Mouse (Mus musculus) liver, embryonic 11.5 days (tissue): ENCODE results near the gene Gm826. TPM values are rescaled to one million over a fixed set of nuclear protein-coding genes. Genes with fewer than 3 reads are reported as not detected.

ENCODE experiments used
- ATAC-seq: fragments of 200-750 bp; cut with Nextera tagmentation; replicated peaks from 2 replicates; pipeline ENCODE4 v1.8.0; 2017; ENCODE audit warnings: moderate number of reproducible peaks, mild to moderate bottlenecking, moderate TSS enrichment, moderate library complexity; ENCODE audit not compliant: low FRiP score
- DNase-seq: peaks from one replicate; pipeline ENCODE4 v3.0.0-alpha.2; 2017; ENCODE audit warnings: low spot score
- H3K27ac ChIP-seq: fragments of 300-500 bp; sonication (generic); 2 replicates; pipeline ENCODE4 v1.5.1; 2014; ENCODE audit warnings: mild to moderate bottlenecking, low read depth, low read length, control low read depth
- H3K27me3 ChIP-seq: fragments of 300-500 bp; sonication (generic); replicated peaks from 2 replicates; pipeline ENCODE4 v1.6.1; 2014; ENCODE audit warnings: low read length, mixed read lengths; ENCODE audit not compliant: control insufficient read depth, insufficient read depth
- H3K36me3 ChIP-seq: fragments of 300-500 bp; sonication (generic); 2 replicates; pipeline ENCODE4 v1.6.1; 2014; ENCODE audit warnings: mild to moderate bottlenecking, low read length, moderate library complexity, mixed read lengths; ENCODE audit not compliant: control insufficient read depth, insufficient read depth
- H3K4me1 ChIP-seq: fragments of 300-500 bp; sonication (generic); replicated peaks from 2 replicates; pipeline ENCODE4 v1.6.1; 2014; ENCODE audit warnings: low read length, mixed read lengths; ENCODE audit not compliant: control insufficient read depth, insufficient read depth
- H3K4me2 ChIP-seq: fragments of 300-500 bp; sonication (generic); 2 replicates; pipeline ENCODE4 v1.6.1; 2014; ENCODE audit warnings: mild to moderate bottlenecking, control low read depth, moderate library complexity
- H3K4me3 ChIP-seq: fragments of 300-500 bp; sonication (generic); 2 replicates; pipeline ENCODE4 v1.5.1; 2014; ENCODE audit warnings: low read depth, low read length, control low read depth
- H3K9ac ChIP-seq: fragments of 300-500 bp; sonication (generic); 2 replicates; pipeline ENCODE4 v1.6.1; 2014; ENCODE audit warnings: low read depth, low read length, control low read depth
- H3K9me3 ChIP-seq: fragments of 300-500 bp; sonication (generic); 2 replicates; pipeline ENCODE4 v1.6.1; 2016; ENCODE audit warnings: low read length, inconsistent platforms, mixed read lengths; ENCODE audit not compliant: control insufficient read depth
- WGBS: fragments of 180-500 bp; shearing (Covaris S2); extraction: QIAGEN DNeasy Blood & Tissue Kit; methylation state at CpG from one replicate; pipeline ENCODE4 v1.1.7; 2014; 5-methylcytosine and 5-hydroxymethylcytosine counted together
- polyA plus RNA-seq: library from polyadenylated mRNA; unstranded; fragments of >200 nt; fragmentation: Nextera tagmentation; extraction: Ambion mirVana; gene quantifications from 2 replicates; pipeline ENCODE4 v1.2.1, GENCODE M21; 2014

Gene Gm826
- polyA plus RNA-seq, 1 experiment from 2014 or later = 8.4 TPM

DNA sequence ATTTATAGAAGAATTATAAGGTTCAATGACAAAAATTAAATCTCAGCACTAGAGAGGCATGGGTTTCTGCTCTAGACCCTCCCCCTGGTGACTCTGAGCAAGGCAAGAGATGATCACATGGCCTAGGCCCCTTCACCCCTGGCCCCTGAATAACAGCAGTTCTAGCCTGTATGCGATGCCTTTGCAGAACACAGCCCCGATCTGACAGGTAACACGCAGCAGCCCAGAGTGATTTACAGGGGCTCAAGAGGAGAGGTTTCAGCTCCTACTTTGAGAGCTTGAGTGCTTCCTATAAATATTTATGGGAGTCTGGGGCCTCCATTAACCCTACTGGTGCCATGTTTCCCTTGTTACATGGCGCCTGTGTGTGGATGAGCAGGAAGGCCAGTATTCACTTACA lies 23.5 kb upstream of the Gm826 start:
- Histone ChIP-seq H3K36me3 (no peaks in the 10 kb centered on the region), H3K9me3 (no peaks in the 10 kb centered on the region), H3K9ac (no peak overlapping the region), H3K27ac (no peak overlapping the region), H3K4me2 (no peak overlapping the region), H3K4me1 (no peaks in the 10 kb centered on the region), H3K27me3 (peaks cover 54% of the 10 kb centered on the region), H3K4me3 (no peak overlapping the region)
- DNase-seq (no peak), ATAC-seq (no peak)
- 61% methylated on average over 4 of the region's 4 CpGs for WGBS

DNA sequence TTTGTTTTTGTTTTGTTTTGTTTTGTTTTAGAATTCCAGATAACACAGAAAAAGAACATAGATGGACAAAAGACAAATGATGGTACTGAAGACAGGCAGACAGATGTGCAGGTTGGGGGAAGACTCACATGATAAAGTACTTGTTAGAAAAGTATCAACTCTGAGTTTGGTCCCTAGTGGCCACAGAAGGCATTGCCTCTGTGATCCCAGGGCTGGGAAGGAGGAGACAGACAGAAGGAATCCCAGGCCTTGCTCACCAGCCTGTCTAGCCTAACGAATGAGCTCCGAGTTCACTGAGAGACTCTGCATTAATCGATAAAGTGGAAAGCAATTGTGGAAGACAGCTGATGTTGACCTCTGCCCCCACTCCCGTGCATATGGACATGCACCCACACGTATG lies 22.2 kb upstream of the Gm826 start:
- Histone ChIP-seq H3K9ac (no peak overlapping the region), H3K27me3 (peaks cover 41% of the 10 kb centered on the region), H3K36me3 (no peaks in the 10 kb centered on the region), H3K4me3 (no peak overlapping the region), H3K27ac (no peak overlapping the region), H3K4me1 (no peaks in the 10 kb centered on the region), H3K4me2 (no peak overlapping the region), H3K9me3 (no peaks in the 10 kb centered on the region)
- ATAC-seq = no peak
- 56% methylated on average over 5 of the region's 5 CpGs for WGBS
- no peak for DNase-seq

DNA sequence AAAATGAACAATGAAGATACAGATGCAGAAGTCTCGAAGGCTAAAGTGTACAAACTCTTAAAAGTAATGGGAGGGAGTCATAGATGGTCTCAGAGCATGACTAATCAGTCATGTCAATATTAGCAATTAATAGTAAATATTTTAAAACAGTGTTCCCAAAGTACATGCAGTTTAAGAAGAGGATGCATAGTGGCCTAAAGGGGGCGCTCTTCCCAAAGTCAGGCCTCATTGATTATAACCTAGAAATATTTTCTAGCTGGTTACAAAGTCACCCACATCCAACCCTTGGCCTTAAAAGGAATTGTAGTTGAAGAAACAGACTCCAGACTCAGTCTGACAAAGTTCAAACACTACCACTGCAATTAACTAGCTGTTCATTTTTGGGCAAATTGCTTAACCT lies 20.4 kb upstream of the Gm826 start:
- DNase-seq (no peak), ATAC-seq (no peak)
- Histone ChIP-seq H3K27me3 (peaks cover 23% of the 10 kb centered on the region), H3K27ac (no peak overlapping the region), H3K4me1 (no peaks in the 10 kb centered on the region), H3K9ac (no peak overlapping the region), H3K36me3 (no peaks in the 10 kb centered on the region), H3K4me3 (no peak overlapping the region), H3K9me3 (no peaks in the 10 kb centered on the region), H3K4me2 (no peak overlapping the region)
- 42% methylated on average over 2 of the region's 2 CpGs for WGBS

DNA sequence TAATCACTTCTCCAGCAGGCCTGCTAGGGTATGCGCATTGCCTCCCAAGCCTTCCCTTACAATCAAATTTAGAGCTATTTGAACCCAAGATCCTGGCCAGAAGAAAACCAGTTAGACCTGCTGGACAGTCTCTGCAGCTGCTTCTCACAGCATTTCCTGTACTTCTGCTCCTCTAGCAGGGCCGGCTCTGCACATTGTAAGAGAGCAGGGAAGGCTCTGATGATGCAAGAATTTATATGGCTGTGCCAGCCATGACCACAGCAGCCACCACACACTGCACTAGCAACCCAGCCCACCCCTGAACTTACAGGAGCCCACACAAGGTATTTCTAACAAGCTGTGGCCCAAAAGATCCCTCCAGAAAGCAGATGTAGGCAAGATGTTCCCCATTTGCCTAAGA lies 19.6 kb upstream of the Gm826 start:
- no peak for DNase-seq

DNA sequence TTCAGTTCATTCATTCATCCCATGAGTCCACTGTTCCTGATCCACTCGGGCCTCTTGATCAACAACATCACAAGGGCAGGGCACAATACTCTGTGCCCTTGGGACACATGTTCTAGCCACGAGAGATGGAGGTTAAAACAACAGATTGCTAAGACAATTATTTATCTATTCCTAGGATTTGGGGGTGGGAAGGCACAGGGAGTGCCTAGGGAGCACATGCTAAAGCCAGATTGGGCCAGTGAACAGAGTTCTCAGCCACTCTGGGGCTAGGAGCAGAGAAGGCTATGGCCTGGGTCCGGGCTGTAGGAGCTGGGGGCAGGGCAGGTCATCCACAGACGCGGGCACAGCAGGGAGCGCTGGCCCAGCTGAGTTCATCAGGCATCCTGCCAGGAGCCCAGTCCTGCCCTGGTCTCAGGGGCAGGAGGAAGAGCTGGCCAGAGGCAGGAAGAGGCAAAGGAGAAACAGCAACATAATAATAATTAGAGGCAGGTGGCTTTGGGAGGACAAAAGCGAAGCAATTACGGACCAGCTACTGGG lies 17.1 kb upstream of the Gm826 start:
- H3K27me3 ChIP-seq = no peaks in the 10 kb centered on the region
- H3K9me3 ChIP-seq = no peaks in the 10 kb centered on the region
- no peak overlapping the region for H3K4me3 ChIP-seq
- no peak overlapping the region for H3K27ac ChIP-seq
- no peak overlapping the region for H3K9ac ChIP-seq
- no peaks in the 10 kb centered on the region for H3K4me1 ChIP-seq
- DNase-seq (no peak), ATAC-seq (no peak)
- 45% methylated on average over 8 of the region's 8 CpGs for WGBS
- no peak overlapping the region for H3K4me2 ChIP-seq
- no peaks in the 10 kb centered on the region for H3K36me3 ChIP-seq

More for the DNA sequence above, 19.6 kb upstream of the Gm826 start:
- WGBS = 58% methylated on average over 2 of the region's 2 CpGs
- Histone ChIP-seq H3K9ac (no peak overlapping the region), H3K4me3 (no peak overlapping the region), H3K36me3 (no peaks in the 10 kb centered on the region), H3K9me3 (no peaks in the 10 kb centered on the region), H3K27me3 (peaks cover 15% of the 10 kb centered on the region), H3K27ac (no peak overlapping the region), H3K4me1 (no peaks in the 10 kb centered on the region), H3K4me2 (no peak overlapping the region)
- ATAC-seq = no peak

DNA sequence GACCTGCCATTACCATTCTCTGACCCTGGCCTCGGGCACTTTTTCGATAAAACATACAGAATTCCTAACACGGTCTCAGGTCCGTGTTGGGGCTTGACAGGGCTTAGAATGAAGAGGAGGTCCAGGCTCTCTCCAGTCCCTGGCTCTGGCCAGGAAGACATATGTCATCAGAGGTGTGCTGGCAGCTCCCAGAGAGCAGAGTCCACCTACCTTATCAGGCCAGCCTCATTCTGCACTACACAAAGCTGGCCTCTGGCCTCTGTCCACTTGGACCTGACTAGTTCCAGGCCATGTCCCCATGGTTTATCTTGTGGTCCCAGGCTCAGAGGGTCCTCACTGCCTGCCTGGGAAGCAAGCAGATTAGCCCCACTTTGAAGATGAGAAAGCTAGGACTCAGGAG lies 15.6 kb upstream of the Gm826 start:
- H3K27ac ChIP-seq = peak overlapping the region; percentile 71; the same call in 1 of the 2 replicates
- H3K4me2 ChIP-seq = no peak overlapping the region
- DNase-seq (no peak), ATAC-seq (peak; percentile 82)
- no peak overlapping the region for H3K9ac ChIP-seq
- no peaks in the 10 kb centered on the region for H3K27me3 ChIP-seq
- no peak overlapping the region for H3K4me3 ChIP-seq
- H3K36me3 ChIP-seq = no peaks in the 10 kb centered on the region
- no peaks in the 10 kb centered on the region for H3K4me1 ChIP-seq
- H3K9me3 ChIP-seq = no peaks in the 10 kb centered on the region
- 58% methylated on average over 4 of the region's 4 CpGs for WGBS

DNA sequence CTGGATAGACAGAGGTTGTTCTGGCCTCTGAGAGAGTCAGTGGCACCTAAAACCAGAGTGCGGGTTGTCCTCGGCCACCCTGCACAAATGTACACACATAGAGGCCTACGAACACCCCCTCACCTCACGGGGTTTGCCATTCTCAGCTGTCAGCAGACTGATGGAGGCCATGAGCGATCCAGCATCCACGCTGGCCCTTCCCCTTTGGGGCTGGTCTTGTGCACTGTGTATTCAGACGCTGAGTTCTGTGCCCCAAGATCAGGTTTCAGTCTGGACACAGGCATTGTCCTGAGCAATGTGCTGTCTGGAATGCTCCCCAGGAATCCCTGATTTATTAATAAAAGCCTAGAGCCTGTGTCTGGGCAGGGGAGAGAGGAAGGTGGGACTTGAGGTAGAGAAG lies 14.8 kb upstream of the Gm826 start:
- H3K9me3 ChIP-seq = no peaks in the 10 kb centered on the region
- peak overlapping the region; percentile 71 for H3K27ac ChIP-seq
- DNase-seq (no peak), ATAC-seq (0 out of 2 replicates have a peak, but pooled peaks have one; percentile 3)
- 45% methylated on average over 7 of the region's 7 CpGs for WGBS
- H3K27me3 ChIP-seq = no peaks in the 10 kb centered on the region
- no peaks in the 10 kb centered on the region for H3K36me3 ChIP-seq
- H3K4me1 ChIP-seq = no peaks in the 10 kb centered on the region
- peak overlapping the region; percentile 20; the same call in 1 of the 2 replicates for H3K4me2 ChIP-seq
- no peak overlapping the region for H3K9ac ChIP-seq
- no peak overlapping the region for H3K4me3 ChIP-seq

DNA sequence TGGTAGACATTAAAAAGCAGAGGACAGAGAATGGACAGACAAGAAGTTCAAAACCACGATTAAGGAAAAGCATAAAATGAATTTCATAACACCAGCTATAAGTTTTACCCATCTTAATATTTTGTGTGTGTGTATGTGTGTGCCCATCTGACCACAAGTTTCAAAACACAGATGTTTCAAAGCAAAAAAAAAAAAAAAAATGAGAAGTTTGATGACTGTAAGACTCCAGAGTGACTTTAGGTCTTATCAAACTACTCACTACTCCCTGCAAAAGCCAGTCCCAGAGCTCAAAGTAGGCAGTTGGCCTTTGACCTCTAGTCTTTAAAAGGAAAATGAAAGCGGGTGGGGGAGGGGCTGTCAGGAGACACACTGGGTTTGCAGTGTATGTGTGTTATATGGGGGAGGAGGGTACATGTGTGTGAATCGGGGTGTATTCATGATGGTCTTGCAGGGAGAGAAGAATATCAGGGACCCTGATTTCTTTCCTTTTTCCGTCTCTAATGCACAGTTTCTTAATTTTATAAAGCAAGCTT lies 14.2 kb upstream of the Gm826 start:
- Histone ChIP-seq H3K36me3 (no peaks in the 10 kb centered on the region), H3K4me1 (no peaks in the 10 kb centered on the region), H3K9ac (no peak overlapping the region), H3K4me2 (no peak overlapping the region), H3K27me3 (no peaks in the 10 kb centered on the region), H3K4me3 (no peak overlapping the region), H3K9me3 (no peaks in the 10 kb centered on the region), H3K27ac (no peak overlapping the region)
- ATAC-seq = peak; percentile 43; the same call in 1 of the 2 replicates
- no peak for DNase-seq
- WGBS = 57% methylated on average over 4 of the region's 4 CpGs

DNA sequence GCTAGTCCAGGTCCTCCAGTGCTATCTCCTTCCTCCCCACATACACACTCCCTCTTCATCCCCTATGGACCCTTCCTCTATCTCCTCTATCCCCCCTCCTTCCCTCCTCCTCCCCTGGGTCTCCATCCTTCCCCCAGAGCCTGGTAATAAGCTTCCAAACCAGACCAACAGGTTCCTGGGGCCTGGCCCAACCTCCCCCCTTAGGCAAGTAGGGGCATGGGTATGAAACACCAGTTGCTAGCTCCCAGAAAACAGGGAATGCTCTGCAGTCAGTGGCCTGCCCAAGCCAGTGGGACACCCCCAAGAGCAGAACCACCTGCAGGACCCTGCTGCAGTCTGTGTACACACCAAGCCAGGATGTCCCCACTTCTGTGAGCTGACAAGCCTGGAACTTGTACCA lies 11.7 kb upstream of the Gm826 start:
- Histone ChIP-seq H3K9ac (no peak overlapping the region), H3K27ac (no peak overlapping the region), H3K9me3 (no peaks in the 10 kb centered on the region), H3K4me1 (no peaks in the 10 kb centered on the region), H3K27me3 (no peaks in the 10 kb centered on the region), H3K4me3 (no peak overlapping the region), H3K4me2 (no peak overlapping the region), H3K36me3 (no peaks in the 10 kb centered on the region)
- no peak for DNase-seq
- no peak for ATAC-seq
